Mouse (Mus musculus): ENCODE results near the gene Frat2. TPM values are rescaled to one million over a fixed set of nuclear protein-coding genes. Genes with fewer than 3 reads are reported as not detected.

Gene Frat2
- total RNA-seq, 2 experiments from 2014 or later = 2.5 to 3.3 TPM

- DNase-seq = no peak
Observed at GRCm38 (mm10) chr19:41844345-41844744, 3.6 kb downstream of the Frat2 start.

- no peak for DNase-seq
Observed at GRCm38 (mm10) chr19:41842706-41843105, 5.2 kb downstream of the Frat2 start.

GRCm38 (mm10) chr19:41842196-41842595 is 5.7 kb downstream of the Frat2 start:
- DNase-seq = no peak

GRCm38 (mm10) chr19:41841105-41841750 is 6.7 kb downstream of the Frat2 start:
- DNase-seq = peak in 1 of 2 experiments; percentile 6

- no peak for DNase-seq
Observed at GRCm38 (mm10) chr19:41839685-41840084, 8.2 kb downstream of the Frat2 start.

GRCm38 (mm10) chr19:41838808-41839207 is 9.1 kb downstream of the Frat2 start:
- DNase-seq = no peak

GRCm38 (mm10) chr19:41837917-41838261 is 10.0 kb downstream of the Frat2 start:
- DNase-seq = no peak

- DNase-seq = no peak
Observed at GRCm38 (mm10) chr19:41837194-41837916, 10.6 kb downstream of the Frat2 start.

GRCm38 (mm10) chr19:41836719-41837118 is 11.2 kb downstream of the Frat2 start:
- no peak for DNase-seq

GRCm38 (mm10) chr19:41835816-41836215 is 12.1 kb downstream of the Frat2 start:
- peak; percentile 19 to 33 for DNase-seq

GRCm38 (mm10) chr19:41835407-41835806 is 12.5 kb downstream of the Frat2 start:
- no peak for DNase-seq

GRCm38 (mm10) chr19:41832501-41833201 is 15.3 kb downstream of the Frat2 start:
- DNase-seq = no peak

GRCm38 (mm10) chr19:41831718-41832391 is 16.1 kb downstream of the Frat2 start:
- no peak for DNase-seq

- peak; percentile 24 to 39 for DNase-seq
Observed at GRCm38 (mm10) chr19:41831101-41831570, 16.8 kb downstream of the Frat2 start.

- DNase-seq = peak; percentile 67 to 84
Observed at GRCm38 (mm10) chr19:41830106-41831031, 17.6 kb downstream of the Frat2 start.

GRCm38 (mm10) chr19:41829381-41830105 is 18.4 kb downstream of the Frat2 start, which contains the start of gene Frat1:
TSS of gene Frat1 (plus strand) at chr19:41829970.
- peak; percentile 89 to 94 for DNase-seq

- no peak for DNase-seq
Observed at GRCm38 (mm10) chr19:41828941-41829340, 19.0 kb downstream of the Frat2 start.

- no peak for DNase-seq
Observed at GRCm38 (mm10) chr19:41826529-41826928, 21.4 kb downstream of the Frat2 start.

GRCm38 (mm10) chr19:41824950-41825349 is 23.0 kb downstream of the Frat2 start:
- no peak for DNase-seq

- DNase-seq = no peak
Observed at GRCm38 (mm10) chr19:41822589-41822988, 25.3 kb downstream of the Frat2 start.

GRCm38 (mm10) chr19:41821436-41821835 is 26.5 kb downstream of the Frat2 start:
- DNase-seq = no peak
